ENCODE assay signal across 8 mouse cellular contexts in genomic region chr3:88686734-88687611, GRCm38 (mm10). TPM values are rescaled to one million over a fixed set of nuclear protein-coding genes. Genes with fewer than 3 reads are reported as not detected.
DNase-seq lines count a peak whose midpoint lies in the region; ATAC-seq lines count a peak whose summit lies in the region.

No protein-coding gene starts in this region.

- H3K9ac ChIP-seq in liver, embryonic 11.5 days (ENCODE audit: low read depth, low read length): peak overlapping the region; percentile 95

- peaks cover 21% of the 10 kb centered on the region for H3K4me1 ChIP-seq in forebrain, embryonic 10.5 days
- H3K4me1 ChIP-seq in liver, embryonic 11.5 days (replicated peaks; ENCODE audit: control insufficient read depth, insufficient read depth, low read length): peaks cover 13% of the 10 kb centered on the region

- H3K36me3 ChIP-seq in forebrain, embryonic 10.5 days (replicated peaks): peaks cover 54% of the 10 kb centered on the region
- H3K36me3 ChIP-seq in liver, embryonic 11.5 days (ENCODE audit: control insufficient read depth, insufficient read depth, low read length): peaks cover 33% of the 10 kb centered on the region

- DNase-seq in heart, adult 11 months: peak; percentile 87
- no peak for DNase-seq in heart, postnatal 4 days
- peak; percentile 48 for DNase-seq in CD4-positive helper T cell, adult 2 months (ENCODE audit: low read depth, low spot score)
- DNase-seq in forebrain, embryonic 10.5 days (ENCODE audit: extremely low spot score, low spot score): no peak
- DNase-seq in liver, embryonic 11.5 days (ENCODE audit: low spot score): no peak
- no peak for DNase-seq in urinary bladder, postnatal 10 days (ENCODE audit: low spot score)
- DNase-seq in ovary, adult 18-20 months (ENCODE audit: low spot score): no peak
- DNase-seq in layer of hippocampus, postnatal 25 days (ENCODE audit: extremely low spot score in 1 of 2, low spot score in 1 of 2): no peak

- H3K4me3 ChIP-seq in forebrain, embryonic 10.5 days: peak overlapping the region; percentile 90
- peak overlapping the region; percentile 95 for H3K4me3 ChIP-seq in liver, embryonic 11.5 days (ENCODE audit: low read depth, low read length)

- ATAC-seq in liver, embryonic 11.5 days (replicated peaks; ENCODE audit: low FRiP score): no peak

- peak overlapping the region; percentile 99 for H3K27ac ChIP-seq in forebrain, embryonic 10.5 days
- H3K27ac ChIP-seq in liver, embryonic 11.5 days (ENCODE audit: low read depth, low read length): no peak overlapping the region; the same call in 1 of the 2 replicates

- WGBS in forebrain, embryonic 10.5 days: 71% methylated on average over 13 of the region's 13 CpGs
- 22% methylated on average over 13 of the region's 13 CpGs for WGBS in liver, embryonic 11.5 days

- H3K4me2 ChIP-seq in liver, embryonic 11.5 days: peak overlapping the region; percentile 85

- no peaks in the 10 kb centered on the region for H3K9me3 ChIP-seq in forebrain, embryonic 10.5 days
- H3K9me3 ChIP-seq in liver, embryonic 11.5 days (ENCODE audit: control insufficient read depth, low read length): no peaks in the 10 kb centered on the region

- no peaks in the 10 kb centered on the region for H3K27me3 ChIP-seq in forebrain, embryonic 10.5 days (ENCODE audit: poor library complexity, severe bottlenecking)
- no peaks in the 10 kb centered on the region for H3K27me3 ChIP-seq in liver, embryonic 11.5 days (replicated peaks; ENCODE audit: control insufficient read depth, insufficient read depth, low read length)

RNA-seq across cellular contexts. Expression of gene Khdc4, which starts 1.4 kb away (rescaled TPM):
- 10 to 100 TPM; 44.9 to 49.2 TPM for total RNA-seq in heart, postnatal 4 days (2021)
- polyA plus RNA-seq in forebrain, embryonic 10.5 days (2016; fragmentation: Nextera tagmentation; extraction: Ambion mirVana): 86.3 and 97.3 TPM in 2 replicates
- 64.7 and 65.7 TPM in 2 replicates for polyA plus RNA-seq in liver, embryonic 11.5 days (2014; fragmentation: Nextera tagmentation; extraction: Ambion mirVana)
- total RNA-seq in layer of hippocampus, postnatal 25 days (2021): 10 to 100 TPM; 46.3 to 53.9 TPM

RNA-seq across cellular contexts. Expression of gene Rit1, which starts 29.7 kb away (rescaled TPM):
- 10 to 100 TPM; 43.4 to 48.0 TPM for total RNA-seq in heart, postnatal 4 days (2021)
- polyA plus RNA-seq in forebrain, embryonic 10.5 days (2016; fragmentation: Nextera tagmentation; extraction: Ambion mirVana): 32.3 and 34.3 TPM in 2 replicates
- polyA plus RNA-seq in liver, embryonic 11.5 days (2014; fragmentation: Nextera tagmentation; extraction: Ambion mirVana): 33.9 and 34.4 TPM in 2 replicates
- total RNA-seq in layer of hippocampus, postnatal 25 days (2021): 10 to 100 TPM; 45.3 to 46.9 TPM

RNA-seq across cellular contexts. Expression of gene Rxfp4, which starts 34.0 kb away (rescaled TPM):
- total RNA-seq in heart, postnatal 4 days (2021): under 1 TPM in 1 of 2 experiments, not detected in 1; 0.20 TPM
- not detected in 2 replicates for polyA plus RNA-seq in forebrain, embryonic 10.5 days (2016; fragmentation: Nextera tagmentation; extraction: Ambion mirVana)
- polyA plus RNA-seq in liver, embryonic 11.5 days (2014; fragmentation: Nextera tagmentation; extraction: Ambion mirVana): not detected in 2 replicates
- total RNA-seq in layer of hippocampus, postnatal 25 days (2021): not detected

Comparison
In these comparisons a context has a peak if more than half of its experiments do, and no peak if none do; other contexts are left out.
1. DNase-seq: peak in heart, adult 11 months (single experiment) and CD4-positive helper T cell, adult 2 months (single experiment); none in heart, postnatal 4 days (single experiment), forebrain, embryonic 10.5 days (single experiment), liver, embryonic 11.5 days (single experiment), urinary bladder, postnatal 10 days (single experiment), ovary, adult 18-20 months (single experiment) and layer of hippocampus, postnatal 25 days (0 of 2).